Mouse (Mus musculus): ENCODE data around the gene Gm8909. TPM values are rescaled to one million over a fixed set of nuclear protein-coding genes. Genes with fewer than 3 reads are reported as not detected.
A peak's percentile ranks its signal among the peaks of the same experiment; 100 is the strongest.
"Not testable (repeated sequence)": the region's sequence is repeated elsewhere in the genome, so short reads cannot be mapped to it uniquely, and the experiment has no call there.

The Gm8909 gene
- polyA plus RNA-seq, 1 experiment from 2014 or later = not detected

- not testable (repeated sequence) for H3K4me2 ChIP-seq; H3K9ac ChIP-seq (ENCODE audit: low read depth, low read length); H3K9me3 ChIP-seq (replicated peaks; ENCODE audit: control insufficient read depth, low read length); H3K4me3 ChIP-seq (ENCODE audit: low read depth, low read length); H3K27me3 ChIP-seq (ENCODE audit: control insufficient read depth, insufficient read depth, low read length); ATAC-seq (replicated peaks; ENCODE audit: insufficient number of reproducible peaks, low FRiP score, low TSS enrichment); H3K4me1 ChIP-seq (ENCODE audit: control insufficient read depth, insufficient read depth, low read length); H3K36me3 ChIP-seq (ENCODE audit: control insufficient read depth, insufficient read depth, low read length); H3K27ac ChIP-seq (ENCODE audit: low read depth, low read length)
- 16% methylated on average over 24 of the region's 28 CpGs for WGBS (ENCODE audit: insufficient replicate concordance)
Measured at GRCm38 (mm10) chr17:36128968-36129817, 39.1 kb downstream of the Gm8909 start, which contains the start of gene Gm7030. TSS of gene Gm7030 (minus strand) at chr17:36129425.

- not testable (repeated sequence) for H3K4me1 ChIP-seq (ENCODE audit: control insufficient read depth, insufficient read depth, low read length); ATAC-seq (replicated peaks; ENCODE audit: insufficient number of reproducible peaks, low FRiP score, low TSS enrichment); H3K4me3 ChIP-seq (ENCODE audit: low read depth, low read length); H3K27me3 ChIP-seq (ENCODE audit: control insufficient read depth, insufficient read depth, low read length); H3K9me3 ChIP-seq (replicated peaks; ENCODE audit: control insufficient read depth, low read length); H3K27ac ChIP-seq (ENCODE audit: low read depth, low read length); H3K4me2 ChIP-seq; H3K9ac ChIP-seq (ENCODE audit: low read depth, low read length); H3K36me3 ChIP-seq (ENCODE audit: control insufficient read depth, insufficient read depth, low read length)
- WGBS (ENCODE audit: insufficient replicate concordance) = 50% methylated on average over 11 of the region's 13 CpGs
Measured at GRCm38 (mm10) chr17:36128525-36128924, 39.8 kb downstream of the Gm8909 start.

- ATAC-seq (replicated peaks; ENCODE audit: insufficient number of reproducible peaks, low FRiP score, low TSS enrichment); H3K4me3 ChIP-seq (ENCODE audit: low read depth, low read length); H3K36me3 ChIP-seq (ENCODE audit: control insufficient read depth, insufficient read depth, low read length); H3K4me1 ChIP-seq (ENCODE audit: control insufficient read depth, insufficient read depth, low read length); H3K27ac ChIP-seq (ENCODE audit: low read depth, low read length); H3K9ac ChIP-seq (ENCODE audit: low read depth, low read length); H3K4me2 ChIP-seq; H3K9me3 ChIP-seq (replicated peaks; ENCODE audit: control insufficient read depth, low read length): not testable (repeated sequence)
- 66% methylated on average over 3 of the region's 3 CpGs for WGBS (ENCODE audit: insufficient replicate concordance)
- peaks cover 17% of the 10 kb centered on the region for H3K27me3 ChIP-seq (ENCODE audit: control insufficient read depth, insufficient read depth, low read length)
Measured at GRCm38 (mm10) chr17:36124111-36124510, 44.2 kb downstream of the Gm8909 start.

- Histone ChIP-seq H3K27me3 (ENCODE audit: control insufficient read depth, insufficient read depth, low read length) (peaks cover 22% of the 10 kb centered on the region), H3K4me2 (peak within 1 kb of the TSS; percentile 39), H3K4me3 (ENCODE audit: low read depth, low read length) (peak within 1 kb of the TSS; percentile 21; the same call in 1 of the 2 replicates)
- 4% methylated on average over 8 of the region's 8 CpGs for WGBS (ENCODE audit: insufficient replicate concordance)
- H3K4me1 ChIP-seq (ENCODE audit: control insufficient read depth, insufficient read depth, low read length); H3K36me3 ChIP-seq (ENCODE audit: control insufficient read depth, insufficient read depth, low read length); H3K27ac ChIP-seq (ENCODE audit: low read depth, low read length); H3K9ac ChIP-seq (ENCODE audit: low read depth, low read length); H3K9me3 ChIP-seq (replicated peaks; ENCODE audit: control insufficient read depth, low read length): not testable (repeated sequence)
- peak; percentile 22; the same call in 1 of the 2 replicates for ATAC-seq (replicated peaks; ENCODE audit: insufficient number of reproducible peaks, low FRiP score, low TSS enrichment)
Measured at GRCm38 (mm10) chr17:36121352-36122020, 46.9 kb downstream of the Gm8909 start, which contains the start of gene Gm19684. TSS of gene Gm19684 (plus strand) at chr17:36121678.

- not testable (repeated sequence) for H3K4me1 ChIP-seq (ENCODE audit: control insufficient read depth, insufficient read depth, low read length); ATAC-seq (replicated peaks; ENCODE audit: insufficient number of reproducible peaks, low FRiP score, low TSS enrichment); H3K27ac ChIP-seq (ENCODE audit: low read depth, low read length); H3K9me3 ChIP-seq (replicated peaks; ENCODE audit: control insufficient read depth, low read length); H3K36me3 ChIP-seq (ENCODE audit: control insufficient read depth, insufficient read depth, low read length); H3K9ac ChIP-seq (ENCODE audit: low read depth, low read length); H3K4me3 ChIP-seq (ENCODE audit: low read depth, low read length)
- H3K4me2 ChIP-seq = peak overlapping the region; percentile 39
- H3K27me3 ChIP-seq (ENCODE audit: control insufficient read depth, insufficient read depth, low read length) = peaks cover 22% of the 10 kb centered on the region
- 15% methylated on average over 18 of the region's 18 CpGs for WGBS (ENCODE audit: insufficient replicate concordance)
Measured at GRCm38 (mm10) chr17:36120839-36121238, 47.5 kb downstream of the Gm8909 start.

GRCm38 (mm10) chr17:36116545-36116944 is 51.8 kb downstream of the Gm8909 start:
- 21% methylated on average over 3 of the region's 3 CpGs for WGBS (ENCODE audit: insufficient replicate concordance)
- H3K4me2 ChIP-seq; ATAC-seq (replicated peaks; ENCODE audit: insufficient number of reproducible peaks, low FRiP score, low TSS enrichment); H3K27ac ChIP-seq (ENCODE audit: low read depth, low read length); H3K9ac ChIP-seq (ENCODE audit: low read depth, low read length); H3K9me3 ChIP-seq (replicated peaks; ENCODE audit: control insufficient read depth, low read length); H3K4me1 ChIP-seq (ENCODE audit: control insufficient read depth, insufficient read depth, low read length); H3K4me3 ChIP-seq (ENCODE audit: low read depth, low read length); H3K36me3 ChIP-seq (ENCODE audit: control insufficient read depth, insufficient read depth, low read length): not testable (repeated sequence)
- H3K27me3 ChIP-seq (ENCODE audit: control insufficient read depth, insufficient read depth, low read length) = peaks cover 21% of the 10 kb centered on the region

Other genes starting within 250 kb of the Gm8909 start
- 74.2 and 91.7 TPM in 2 replicates for gene Abcf1, start 198.8 kb downstream of the Gm8909 start, polyA plus RNA-seq (2014; fragmentation: Nextera tagmentation; extraction: Ambion mirVana)
- gene Gnl1, start 188.7 kb downstream of the Gm8909 start, polyA plus RNA-seq (2014; fragmentation: Nextera tagmentation; extraction: Ambion mirVana) = 26.1 and 29.1 TPM in 2 replicates
- gene Prr3, start 188.3 kb downstream of the Gm8909 start, polyA plus RNA-seq (2014; fragmentation: Nextera tagmentation; extraction: Ambion mirVana) = 17.4 TPM in 2 replicates
- 2.9 and 3.1 TPM in 2 replicates for gene H2-T24, start 148.0 kb downstream of the Gm8909 start, polyA plus RNA-seq (2014; fragmentation: Nextera tagmentation; extraction: Ambion mirVana)
- 2.0 and 3.1 TPM in 2 replicates for gene H2-T23, start 135.7 kb downstream of the Gm8909 start, polyA plus RNA-seq (2014; fragmentation: Nextera tagmentation; extraction: Ambion mirVana)
- 6.7 and 7.3 TPM in 2 replicates for gene H2-T22, start 125.8 kb downstream of the Gm8909 start, polyA plus RNA-seq (2014; fragmentation: Nextera tagmentation; extraction: Ambion mirVana)
- not detected in 2 replicates for gene Gm6034, start 125.6 kb downstream of the Gm8909 start, polyA plus RNA-seq (2014; fragmentation: Nextera tagmentation; extraction: Ambion mirVana)
- gene Gm11127, start 110.2 kb downstream of the Gm8909 start, polyA plus RNA-seq (2014; fragmentation: Nextera tagmentation; extraction: Ambion mirVana) = not detected in 2 replicates
- gene Gm19684, start 46.9 kb downstream of the Gm8909 start, polyA plus RNA-seq (2014; fragmentation: Nextera tagmentation; extraction: Ambion mirVana) = not detected in 2 replicates
- not detected in 2 replicates for gene Gm7030, start 39.1 kb downstream of the Gm8909 start, polyA plus RNA-seq (2014; fragmentation: Nextera tagmentation; extraction: Ambion mirVana)
- not detected in 2 replicates for gene H2-T3, start 21.8 kb upstream of the Gm8909 start, polyA plus RNA-seq (2014; fragmentation: Nextera tagmentation; extraction: Ambion mirVana)
- 97.9 and 100 TPM in 2 replicates for gene Rpp21, start 89.5 kb upstream of the Gm8909 start, polyA plus RNA-seq (2014; fragmentation: Nextera tagmentation; extraction: Ambion mirVana)
- 9.1 and 9.6 TPM in 2 replicates for gene Trim39, start 103.7 kb upstream of the Gm8909 start, polyA plus RNA-seq (2014; fragmentation: Nextera tagmentation; extraction: Ambion mirVana)
- not detected in 2 replicates for gene H2-M10.2, start 118.0 kb upstream of the Gm8909 start, polyA plus RNA-seq (2014; fragmentation: Nextera tagmentation; extraction: Ambion mirVana)
- not detected in 2 replicates for gene H2-M10.1, start 157.6 kb upstream of the Gm8909 start, polyA plus RNA-seq (2014; fragmentation: Nextera tagmentation; extraction: Ambion mirVana)
- gene H2-M10.3, start 199.9 kb upstream of the Gm8909 start, polyA plus RNA-seq (2014; fragmentation: Nextera tagmentation; extraction: Ambion mirVana) = not detected in 2 replicates